Mouse (Mus musculus): ENCODE results near the gene Zfp385b. TPM values are rescaled to one million over a fixed set of nuclear protein-coding genes. Genes with fewer than 3 reads are reported as not detected.
"Not testable (repeated sequence)": the region's sequence is repeated elsewhere in the genome, so short reads cannot be mapped to it uniquely, and the experiment has no call there.

Zfp385b gene
- total RNA-seq, 4 experiments from 2014 or later: 46.0 to 52.8 (median 49.5) TPM

DNA sequence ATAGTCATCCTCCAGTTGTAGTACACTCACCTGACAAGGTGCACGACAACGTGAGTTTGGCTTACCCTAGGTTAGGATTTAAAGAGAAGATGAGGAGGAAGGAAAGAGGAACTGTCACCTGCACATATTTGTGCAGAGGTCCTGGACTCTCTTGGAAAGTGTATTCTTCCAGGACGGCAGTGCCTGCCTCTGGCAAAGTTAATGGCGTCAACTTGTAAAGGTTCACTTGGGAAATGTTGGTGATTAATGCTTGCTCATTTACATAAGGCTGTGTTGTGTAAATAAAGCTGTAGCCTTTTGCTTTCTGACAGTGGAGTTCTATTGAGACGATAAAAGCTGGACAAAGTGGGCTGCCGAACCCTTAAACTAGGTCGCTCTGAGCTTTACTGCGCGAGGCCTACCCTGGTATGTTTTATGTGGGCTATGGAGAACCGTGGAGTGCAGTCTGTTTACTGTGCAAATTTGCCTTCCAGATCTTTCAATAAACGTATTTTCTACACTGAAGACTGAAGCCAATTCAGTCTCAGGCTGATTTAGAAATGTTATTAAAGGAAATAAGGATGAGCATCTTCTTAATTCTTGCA is 347.1 kb downstream of the Zfp385b start:
- no peak for DNase-seq (ENCODE audit: low spot score in 2 of 2)

DNA sequence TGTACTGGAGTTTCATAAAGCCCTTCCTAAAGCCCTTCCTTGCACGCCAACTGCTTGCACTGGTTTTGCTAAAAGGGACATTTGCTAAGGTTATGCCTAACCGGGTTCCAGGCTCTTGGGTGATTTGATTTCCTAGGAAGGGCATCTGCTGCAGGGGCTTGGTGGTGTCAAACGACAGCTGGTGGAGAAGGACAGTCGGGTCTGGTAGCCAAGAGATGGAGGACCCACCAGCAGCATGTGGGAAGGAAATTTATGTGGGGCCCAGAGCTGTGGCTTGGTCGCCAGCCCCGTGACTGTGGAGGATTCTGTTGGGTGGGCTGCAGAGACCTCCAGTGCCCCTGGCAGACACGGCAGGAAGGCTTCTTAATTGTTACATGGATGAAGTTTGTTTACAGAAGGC is 348.7 kb downstream of the Zfp385b start:
- no peak for DNase-seq (ENCODE audit: low spot score in 2 of 2)

DNA sequence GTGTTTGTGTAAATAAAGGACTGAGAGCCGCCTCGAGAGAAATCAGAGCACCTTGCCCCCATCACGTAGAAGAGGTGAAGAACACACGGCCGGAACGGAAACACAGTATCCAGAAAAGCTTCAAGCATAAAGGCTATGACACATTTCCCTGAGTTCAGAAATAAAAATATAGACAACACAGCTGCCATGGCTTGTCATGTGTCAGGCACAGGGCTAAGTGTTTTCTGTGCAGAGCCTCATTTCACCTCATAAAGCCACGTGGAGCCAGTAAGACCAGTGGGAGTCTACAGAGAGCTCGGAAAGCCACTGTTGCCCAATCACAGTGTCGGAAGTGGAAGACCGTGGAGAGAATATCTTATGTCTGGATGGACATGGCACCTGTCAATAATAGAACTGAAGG is 358.0 kb downstream of the Zfp385b start:
- no peak for DNase-seq (ENCODE audit: low spot score in 2 of 2)

DNA sequence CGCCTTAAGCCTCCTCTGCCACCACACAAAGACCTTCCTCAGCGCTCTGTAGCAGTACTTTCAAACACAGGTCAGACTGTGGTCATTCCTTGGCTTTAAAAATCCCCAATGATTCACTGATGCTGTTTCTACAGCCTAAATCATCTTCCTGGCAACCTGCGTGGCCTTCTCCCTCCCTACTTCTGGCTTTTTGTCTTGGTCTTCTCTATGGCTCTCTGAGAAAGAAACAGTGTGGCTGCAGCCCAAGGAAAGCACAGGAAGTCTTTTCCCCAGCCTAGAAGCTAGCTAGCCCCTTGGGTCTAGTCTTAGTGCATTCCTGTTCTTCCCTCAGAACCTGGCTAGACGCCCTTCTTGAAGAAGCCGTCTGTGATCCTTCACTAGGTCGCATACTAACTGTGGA is 359.4 kb downstream of the Zfp385b start:
- no peak for DNase-seq (ENCODE audit: low spot score in 2 of 2)

DNA sequence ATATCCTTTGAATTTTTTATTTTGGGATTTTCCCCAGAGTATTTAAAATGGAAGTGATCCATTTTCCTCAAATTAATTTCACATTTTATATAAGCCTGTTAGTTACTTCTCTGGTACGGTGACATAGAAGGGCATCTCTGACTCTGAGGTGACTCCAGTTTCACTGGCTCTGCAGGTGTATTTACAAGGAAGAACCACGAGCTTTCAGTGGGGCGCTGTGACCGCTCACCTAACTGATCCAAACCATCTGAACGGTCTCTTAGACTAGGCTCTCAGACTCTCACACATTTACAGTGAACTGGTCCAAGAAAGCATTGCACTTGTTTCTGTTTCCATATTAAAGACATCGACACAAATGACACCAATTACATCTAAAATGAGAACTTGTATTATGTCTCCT is 361.0 kb downstream of the Zfp385b start:
- DNase-seq (ENCODE audit: low spot score in 2 of 2): no peak

DNA sequence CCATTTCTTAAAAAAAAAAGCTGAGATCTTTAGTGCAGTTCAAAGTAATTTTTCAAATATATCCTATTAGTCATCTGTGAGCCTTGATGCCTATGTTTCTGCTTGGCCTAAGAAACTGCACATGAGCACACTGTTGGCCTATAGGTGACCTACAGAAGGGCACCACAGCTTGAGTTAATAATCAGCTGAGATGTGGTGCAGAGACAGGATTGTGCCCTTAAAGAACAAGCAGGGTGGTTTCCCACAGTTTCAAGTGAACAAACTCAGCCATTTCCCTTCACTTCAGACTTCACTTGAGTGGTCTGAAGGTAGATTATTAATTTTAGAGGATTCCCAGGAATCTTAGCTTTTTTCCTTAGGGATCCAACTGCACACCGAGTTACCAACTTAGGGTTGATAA is 362.3 kb downstream of the Zfp385b start:
- DNase-seq (ENCODE audit: low spot score in 2 of 2): no peak

DNA sequence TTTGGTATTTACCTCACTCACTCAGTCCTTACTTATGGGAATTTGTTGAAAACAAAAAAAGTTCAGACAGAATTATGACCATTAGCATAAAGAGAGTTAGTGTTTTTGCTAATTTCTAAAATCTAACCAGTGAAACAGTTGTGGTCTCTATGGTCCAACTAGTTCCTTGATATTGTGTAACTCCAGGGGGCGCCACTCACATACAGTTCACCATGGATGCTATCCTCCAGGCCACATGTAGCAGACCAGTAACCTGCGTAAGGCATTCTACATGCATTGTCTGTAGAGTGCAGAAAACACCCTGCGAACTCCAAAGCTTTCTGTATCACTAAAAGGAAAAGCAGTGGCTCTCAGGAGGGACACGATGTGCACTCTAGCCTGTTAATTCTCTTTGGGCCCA is 362.8 kb downstream of the Zfp385b start:
- DNase-seq (ENCODE audit: low spot score in 2 of 2): peak in 1 of 2 experiments; percentile 34

DNA sequence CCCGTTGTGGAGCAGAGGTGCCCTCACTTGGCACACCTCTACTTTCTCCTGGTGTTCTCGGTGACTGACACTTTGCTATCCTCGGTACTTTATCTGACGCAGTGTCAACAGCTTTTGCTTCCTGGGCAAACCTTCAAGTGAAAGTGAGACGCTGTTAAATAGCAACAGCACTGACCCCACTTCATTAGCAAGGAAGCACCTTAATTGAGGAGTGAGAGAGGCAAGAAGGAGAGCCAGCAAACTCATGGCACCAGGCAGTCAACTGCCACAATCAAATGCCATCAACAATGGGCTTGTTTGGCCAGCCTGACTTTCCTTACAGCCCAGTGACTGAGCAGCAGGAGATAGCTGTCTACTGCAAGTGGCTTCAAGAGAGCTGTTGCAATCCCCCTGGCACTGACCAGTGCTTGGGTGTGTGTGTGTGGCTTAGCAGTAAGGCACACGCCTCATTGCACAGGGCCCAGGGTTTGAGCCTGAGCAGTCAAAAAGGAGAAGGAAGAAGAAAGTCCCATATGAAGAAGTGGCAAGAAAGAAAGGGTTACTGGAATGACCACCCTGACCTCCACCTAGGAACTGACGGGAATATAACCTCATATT is 365.0 kb downstream of the Zfp385b start:
- DNase-seq (ENCODE audit: low spot score in 2 of 2): no peak

DNA sequence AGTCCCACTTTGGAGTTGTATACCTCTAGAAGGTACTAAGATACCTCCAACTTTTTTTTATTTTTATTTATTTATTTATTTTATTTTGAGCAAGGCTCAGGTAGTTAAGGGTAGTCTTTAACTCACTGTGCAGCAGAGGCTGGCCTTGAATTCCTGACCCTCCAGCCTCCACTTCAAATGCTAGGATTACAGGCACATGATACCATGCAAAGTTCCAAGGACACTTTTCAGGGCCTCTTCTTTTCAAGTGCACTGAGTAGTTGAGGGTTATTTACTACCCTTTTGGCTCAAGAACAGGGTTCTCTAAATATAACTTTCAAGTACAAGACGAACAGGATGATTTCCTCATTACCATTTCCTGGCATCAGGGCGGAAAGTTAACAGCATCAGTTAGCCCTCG is 365.7 kb downstream of the Zfp385b start:
- DNase-seq (ENCODE audit: low spot score in 2 of 2): no peak

DNA sequence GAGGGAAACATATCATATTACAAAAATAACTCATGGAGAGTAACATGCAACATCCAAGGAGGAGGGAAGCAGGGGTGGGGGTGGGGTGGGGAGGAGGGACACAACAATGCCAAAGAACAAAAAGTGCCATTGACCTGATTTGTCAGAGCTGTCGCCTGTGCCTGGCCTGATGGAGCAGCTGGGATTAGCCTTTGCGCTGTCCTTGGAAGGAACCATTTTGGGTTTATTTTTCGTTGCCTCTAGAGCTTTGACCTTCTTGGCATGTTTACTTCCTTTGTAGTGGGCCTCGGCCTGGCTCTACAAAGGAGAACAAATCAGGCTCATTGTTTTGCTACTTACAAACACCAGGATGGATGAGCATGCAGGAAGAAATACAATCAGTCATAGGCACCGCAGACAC is 369.4 kb downstream of the Zfp385b start:
- not testable (repeated sequence) for DNase-seq (ENCODE audit: low spot score in 2 of 2)

DNA sequence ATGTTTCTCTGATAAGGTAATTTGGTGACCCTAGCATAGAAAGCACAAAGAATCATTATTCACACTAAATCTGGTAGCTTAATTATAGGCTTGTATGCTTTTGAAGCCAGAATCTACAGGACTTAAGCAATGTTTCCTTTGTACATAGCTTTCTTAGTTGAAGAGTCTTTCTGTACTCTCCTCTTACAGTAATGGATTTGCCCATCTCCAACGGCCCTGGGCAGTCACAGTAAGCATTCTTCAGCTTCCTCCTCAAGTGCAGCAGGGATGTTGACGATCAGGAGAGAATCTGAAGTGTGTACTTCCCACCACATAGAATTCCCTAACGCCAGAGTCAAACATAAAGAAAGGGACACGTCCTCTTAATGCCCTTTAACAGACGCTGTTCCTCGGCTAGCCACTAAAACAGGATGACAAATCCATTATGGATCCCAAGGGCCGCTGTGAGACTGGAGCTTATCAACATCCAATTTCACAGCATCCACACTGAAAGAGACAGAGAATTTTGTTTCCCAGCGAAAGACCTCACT is 370.4 kb downstream of the Zfp385b start:
- no peak for DNase-seq (ENCODE audit: low spot score in 2 of 2)

DNA sequence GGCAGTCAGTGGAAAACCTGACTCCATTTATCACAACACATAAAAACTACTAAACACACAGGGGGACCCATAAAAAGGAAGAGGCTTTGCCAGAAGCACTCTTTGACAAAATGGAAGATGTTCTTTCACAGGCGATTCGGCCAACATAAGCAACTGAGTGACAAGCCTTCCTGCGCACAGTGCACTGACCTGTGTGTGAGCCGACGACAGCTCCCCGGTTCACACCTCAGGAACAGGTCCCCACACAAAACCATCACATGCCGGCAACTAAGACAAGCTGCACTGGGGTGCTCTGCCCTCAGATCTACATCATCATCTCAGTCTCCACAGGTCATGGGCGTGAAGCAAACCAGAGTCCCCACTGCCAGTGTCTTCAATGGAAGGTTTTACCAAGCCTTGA is 375.2 kb downstream of the Zfp385b start:
- no peak for DNase-seq (ENCODE audit: low spot score in 2 of 2)

DNA sequence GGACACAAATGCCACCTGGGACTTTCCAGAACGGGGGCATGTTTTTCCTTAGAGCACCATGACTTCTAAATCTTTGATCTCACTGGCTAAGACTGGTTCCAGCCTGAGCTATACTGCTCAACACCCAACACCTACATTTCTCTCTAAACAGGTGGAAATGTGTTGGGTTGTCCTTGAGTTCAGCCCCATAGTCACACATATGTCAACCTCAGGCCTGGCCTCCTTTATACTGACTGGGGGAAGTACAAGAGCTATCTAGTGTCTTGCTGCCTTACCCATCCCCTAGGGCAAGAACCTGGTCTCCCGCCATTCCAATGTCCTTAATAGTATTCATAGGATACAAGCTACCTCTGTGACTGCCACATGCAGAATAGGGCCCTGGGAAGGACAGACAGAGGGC is 378.8 kb downstream of the Zfp385b start:
- DNase-seq (ENCODE audit: low spot score in 2 of 2): no peak

DNA sequence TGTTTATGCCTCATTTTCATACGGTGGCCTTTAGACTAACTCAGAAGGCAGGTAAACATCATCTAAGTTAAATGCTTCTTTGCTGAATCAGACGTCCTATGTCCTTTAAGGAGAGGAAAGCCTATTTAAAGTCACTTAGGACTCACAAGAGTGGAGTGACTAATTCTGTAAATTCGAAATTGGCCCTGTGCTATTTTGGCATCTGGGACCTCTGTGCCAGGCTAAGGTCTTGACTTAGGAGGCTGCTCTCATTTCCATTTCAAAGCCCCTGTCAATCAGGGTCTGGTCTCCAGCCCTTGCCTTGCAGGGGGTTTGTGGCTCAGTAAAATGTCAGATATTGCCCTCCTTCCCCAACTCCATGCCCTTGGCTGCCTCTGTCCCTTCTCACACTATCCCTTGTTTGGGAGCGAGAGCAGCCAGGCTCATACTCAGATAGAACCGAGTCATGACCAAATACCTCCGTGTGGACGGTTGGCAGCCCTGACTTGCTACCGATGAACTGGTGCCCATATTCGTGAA is 383.1 kb downstream of the Zfp385b start:
- DNase-seq (ENCODE audit: low spot score in 2 of 2): no peak

DNA sequence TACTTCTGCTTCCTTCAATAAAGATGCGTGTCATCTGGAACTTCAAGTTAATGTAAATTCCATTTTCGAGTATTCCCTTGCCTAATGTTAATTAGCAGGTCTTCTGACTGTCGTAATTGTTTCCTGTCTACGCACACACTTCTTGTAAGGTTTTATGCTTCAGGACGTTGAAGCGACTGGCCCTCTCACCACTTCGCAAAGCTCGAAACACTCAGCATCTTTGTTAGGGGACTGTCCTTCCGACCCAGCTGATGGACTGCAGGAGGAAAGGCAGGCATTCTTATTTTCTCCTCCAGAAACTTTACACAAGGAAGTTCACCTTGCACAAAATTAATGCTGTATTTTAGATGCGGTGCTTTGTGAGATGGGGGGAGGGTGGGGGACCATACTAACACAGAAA is 400.0 kb downstream of the Zfp385b start:
- no peak for DNase-seq (ENCODE audit: low spot score in 2 of 2)

DNA sequence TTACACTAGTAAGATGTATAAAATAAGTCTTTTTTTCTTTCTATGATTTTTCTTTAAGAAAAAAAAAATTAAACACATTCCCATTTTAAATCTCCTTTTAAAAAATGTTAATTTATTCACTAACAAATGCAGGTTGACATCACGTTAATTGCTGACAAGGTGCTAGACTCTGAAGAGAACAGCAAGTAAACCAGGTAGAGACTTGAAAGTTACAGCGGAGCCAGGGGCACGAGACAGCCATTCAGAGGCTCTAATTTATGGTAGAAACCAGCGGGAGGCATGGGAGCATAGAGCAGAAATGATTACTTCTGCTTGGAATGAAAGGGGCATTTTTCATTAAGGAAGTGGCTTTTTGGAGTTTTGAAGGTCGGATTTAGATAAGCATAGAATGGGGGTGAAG is 401.4 kb downstream of the Zfp385b start:
- no peak for DNase-seq (ENCODE audit: low spot score in 2 of 2)

DNA sequence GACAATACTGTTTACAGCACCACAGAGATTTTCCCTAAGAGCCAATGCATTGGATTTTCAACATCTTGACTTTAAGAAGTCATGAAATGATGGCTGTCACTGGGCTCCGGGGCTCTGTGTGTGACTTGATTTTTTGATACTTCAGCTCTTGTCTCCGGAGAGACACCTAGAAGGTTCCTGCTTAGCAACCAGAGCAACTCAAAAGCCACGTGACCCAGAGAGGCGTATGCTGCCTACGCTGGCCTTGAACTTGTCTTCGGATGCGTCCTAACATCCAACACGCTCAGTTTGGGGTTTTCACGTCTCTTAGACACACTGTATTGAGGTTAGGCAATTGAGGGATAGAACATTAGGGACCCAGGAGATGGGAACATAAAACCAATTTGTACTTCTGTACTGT is 407.3 kb downstream of the Zfp385b start:
- no peak for DNase-seq (ENCODE audit: low spot score in 2 of 2)

DNA sequence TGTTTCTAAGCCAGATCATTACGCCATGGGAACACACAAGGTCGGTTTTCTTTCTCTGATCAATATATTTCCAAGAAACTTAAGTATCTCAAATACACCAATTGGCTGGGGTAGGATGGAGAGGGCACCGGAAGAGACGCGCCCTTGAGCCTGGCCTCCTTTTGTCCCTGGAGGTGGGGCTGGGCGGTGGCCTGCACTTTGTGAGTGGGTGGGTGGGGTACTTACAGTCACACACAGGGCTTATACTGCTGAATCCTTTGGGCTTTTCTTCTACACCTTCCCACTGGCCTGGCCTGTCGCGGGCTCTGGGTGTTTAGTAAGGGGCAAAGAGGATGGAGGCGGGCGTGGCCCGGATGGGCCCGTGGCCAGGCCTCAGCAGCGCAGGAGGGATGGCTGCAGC is 407.8 kb downstream of the Zfp385b start:
- DNase-seq (ENCODE audit: low spot score in 2 of 2): no peak

DNA sequence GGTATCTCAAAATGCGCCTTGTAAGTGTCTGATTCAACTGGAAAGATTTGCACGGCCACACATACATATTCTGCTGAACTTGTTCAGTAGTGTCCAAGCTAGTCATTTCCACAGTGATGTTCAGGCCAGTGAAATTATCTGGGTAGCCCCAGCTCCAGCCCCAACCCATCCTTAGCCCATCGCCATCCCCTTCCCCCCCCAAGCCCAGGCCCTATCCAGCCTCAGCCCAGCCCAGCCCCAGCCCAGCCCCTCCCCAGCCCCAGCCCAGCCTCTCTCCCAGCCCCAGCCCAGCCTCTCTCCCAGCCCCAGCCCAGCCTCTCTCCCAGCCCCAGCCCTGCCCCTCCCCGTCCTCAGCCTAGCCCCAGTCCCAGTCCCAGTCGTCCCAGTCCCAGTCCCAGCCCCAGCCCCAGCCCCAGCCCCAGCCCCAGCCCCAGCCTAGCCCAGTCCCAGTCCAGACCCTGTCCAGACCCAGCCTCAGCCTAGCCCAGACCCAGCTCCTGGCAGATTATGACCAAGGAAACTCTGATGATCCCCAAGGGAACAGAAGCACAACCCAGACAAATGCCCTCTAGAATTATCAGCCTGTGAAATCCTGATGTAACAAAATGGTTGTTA is 409.8 kb downstream of the Zfp385b start:
- no peak for DNase-seq (ENCODE audit: low spot score in 2 of 2)

DNA sequence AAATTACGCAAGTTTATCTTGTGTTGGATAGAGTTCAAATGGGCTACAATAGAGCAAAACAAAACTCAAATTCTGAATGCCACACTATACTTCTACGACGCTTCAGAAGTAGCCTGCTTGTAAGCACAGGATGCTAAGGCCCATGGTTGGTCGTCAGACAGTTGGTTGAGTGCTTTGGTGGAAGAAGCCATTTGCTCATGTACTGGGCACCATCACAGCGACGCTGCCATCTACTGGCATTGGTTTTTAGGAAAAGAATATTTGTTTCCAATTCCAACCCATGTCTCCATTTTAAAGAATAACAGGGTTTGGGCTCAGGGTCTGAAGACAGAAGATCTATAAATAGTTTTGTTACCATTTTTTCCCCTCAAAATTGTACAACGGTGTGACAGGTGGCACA is 410.5 kb downstream of the Zfp385b start:
- DNase-seq (ENCODE audit: low spot score in 2 of 2): no peak

DNA sequence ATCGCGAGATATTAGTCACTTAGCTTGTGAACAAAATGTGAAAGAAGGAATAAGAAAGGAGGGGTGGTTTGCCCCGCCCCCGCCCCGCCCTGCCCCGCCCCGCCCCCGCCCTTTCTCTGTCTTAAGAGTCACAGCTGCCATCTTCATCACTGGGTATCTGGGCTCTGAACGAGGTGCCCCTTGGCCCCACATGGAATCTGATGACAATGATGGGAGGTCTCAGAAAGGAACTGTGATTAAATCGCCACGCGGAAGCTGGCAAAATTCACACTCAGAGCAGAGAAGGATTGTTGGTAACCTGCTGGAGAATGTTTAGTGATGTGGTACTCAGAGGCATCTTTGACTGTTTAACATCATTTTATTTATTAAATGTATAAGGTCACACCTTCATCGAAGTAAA is 417.1 kb downstream of the Zfp385b start:
- DNase-seq (ENCODE audit: low spot score in 2 of 2): no peak

DNA sequence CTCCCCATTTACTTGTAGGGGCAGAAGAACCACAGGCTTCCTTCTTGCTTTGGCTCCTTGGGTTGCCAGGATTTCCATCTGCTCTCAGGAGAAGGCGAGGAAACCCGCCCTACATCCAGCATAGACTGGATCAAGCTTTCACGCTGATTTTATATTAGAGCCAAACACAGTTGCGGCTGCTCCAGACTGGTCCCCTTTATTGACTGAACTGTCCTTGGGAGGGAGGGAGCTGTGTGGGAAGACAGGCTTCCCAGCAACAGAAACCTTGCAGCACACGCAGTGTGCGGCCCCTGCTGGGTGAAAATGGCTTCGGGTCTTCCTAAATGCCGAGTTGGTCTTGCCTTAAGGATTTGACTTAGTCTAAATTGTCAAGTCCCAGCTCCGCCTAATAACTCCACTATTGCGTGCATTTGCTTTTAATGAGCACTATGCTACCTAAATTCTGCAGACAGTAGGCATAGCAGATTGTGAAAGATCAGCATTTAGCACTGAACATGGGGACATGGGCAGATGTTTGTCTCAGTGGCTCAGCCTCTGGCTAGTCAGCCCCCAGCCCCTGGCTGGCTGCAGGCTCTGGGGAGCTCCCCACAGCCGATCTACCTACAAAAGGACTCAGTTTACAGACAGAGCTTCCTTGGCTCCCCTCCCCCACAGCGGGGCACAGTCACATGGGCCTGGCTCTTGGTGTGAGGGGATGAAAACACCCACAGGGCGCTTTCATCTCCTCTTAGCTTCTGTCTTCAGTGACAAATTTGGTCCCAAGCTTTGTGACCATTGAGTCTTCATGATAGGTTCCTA is 417.8 kb downstream of the Zfp385b start:
- peak; percentile 22 to 23 for DNase-seq (ENCODE audit: low spot score in 2 of 2)

Data from layer of hippocampus, adult 8-10 months (tissue).